Mouse (Mus musculus) hindbrain, embryonic 11.5 days (tissue): ENCODE results near the gene Esrp2. TPM values are rescaled to one million over a fixed set of nuclear protein-coding genes. Genes with fewer than 3 reads are reported as not detected.

ENCODE experiments used
- ATAC-seq: fragments of 200-750 bp; cut with Nextera tagmentation; 2 replicates; pipeline ENCODE4 v1.8.0; 2017; ENCODE audit warnings: mild to moderate bottlenecking, moderate TSS enrichment, moderate library complexity; ENCODE audit not compliant: low FRiP score
- DNase-seq: peaks from one replicate; pipeline ENCODE4 v3.0.0-alpha.2; 2015; ENCODE audit warnings: low spot score
- H3K27ac ChIP-seq: fragments of 300-500 bp; sonication (generic); 2 replicates; pipeline ENCODE4 v1.5.1; 2014; ENCODE audit warnings: mild to moderate bottlenecking, low read depth, low read length
- H3K27me3 ChIP-seq: fragments of 300-500 bp; sonication (generic); 2 replicates; pipeline ENCODE4 v1.6.1; 2014; ENCODE audit warnings: mild to moderate bottlenecking, low read length, moderate library complexity, mixed read lengths; ENCODE audit not compliant: control insufficient read depth, insufficient read depth
- H3K36me3 ChIP-seq: fragments of 300-500 bp; sonication (generic); 2 replicates; pipeline ENCODE4 v1.6.1; 2014; ENCODE audit warnings: mild to moderate bottlenecking, low read length, moderate library complexity, mixed read lengths; ENCODE audit not compliant: control insufficient read depth, insufficient read depth
- H3K4me1 ChIP-seq: fragments of 300-500 bp; sonication (generic); replicated peaks from 2 replicates; pipeline ENCODE4 v1.6.1; 2014; ENCODE audit warnings: low read length, mixed read lengths; ENCODE audit not compliant: control insufficient read depth, insufficient read depth
- H3K4me2 ChIP-seq: fragments of 300-500 bp; sonication (generic); replicated peaks from 2 replicates; pipeline ENCODE4 v1.6.1; 2014; ENCODE audit warnings: mild to moderate bottlenecking, low read depth, low read length
- H3K4me3 ChIP-seq: fragments of 300-500 bp; sonication (generic); 2 replicates; pipeline ENCODE4 v1.5.1; 2014; ENCODE audit warnings: low read depth, low read length
- H3K9ac ChIP-seq: fragments of 300-500 bp; sonication (generic); 2 replicates; pipeline ENCODE4 v1.6.1; 2014; ENCODE audit warnings: low read depth, low read length
- H3K9me3 ChIP-seq: fragments of 300-500 bp; sonication (generic); 2 replicates; pipeline ENCODE4 v1.6.1; 2016; ENCODE audit warnings: low read length; ENCODE audit not compliant: control insufficient read depth
- WGBS: fragments of 180-500 bp; shearing (Covaris S2); extraction: QIAGEN DNeasy Blood & Tissue Kit; methylation state at CpG from one replicate; pipeline ENCODE4 v1.1.7; 2014; 5-methylcytosine and 5-hydroxymethylcytosine counted together
- polyA plus RNA-seq: library from polyadenylated mRNA; unstranded; fragments of >200 nt; fragmentation: Nextera tagmentation; extraction: Ambion mirVana; gene quantifications from 2 replicates; pipeline ENCODE4 v1.2.1, GENCODE M21; 2014

The Esrp2 gene
- polyA plus RNA-seq, 1 experiment from 2014 or later = 2.1 TPM

DNA sequence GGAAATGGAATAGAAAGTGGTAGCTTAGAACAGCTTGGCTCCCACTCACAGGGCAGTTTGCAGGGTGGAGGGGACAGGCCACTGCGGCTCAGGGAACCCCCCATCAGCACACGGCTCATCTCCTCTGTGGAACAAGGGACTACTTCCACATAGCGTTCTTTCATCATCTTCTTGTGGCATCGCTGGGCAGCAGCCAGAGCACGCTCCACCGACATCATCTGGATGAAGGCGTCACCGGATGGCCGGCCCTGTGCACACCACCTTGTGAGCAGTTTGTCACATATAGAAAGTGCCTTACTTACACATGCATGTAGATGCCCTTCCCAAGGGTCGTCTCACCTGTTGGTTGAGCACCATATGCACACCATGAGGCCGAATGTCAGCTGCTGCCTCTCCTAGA, 4.4 kb downstream of the Esrp2 start:
- Histone ChIP-seq H3K27me3 (peaks cover 37% of the 10 kb centered on the region), H3K27ac (no peak overlapping the region), H3K4me3 (no peak overlapping the region), H3K4me1 (peaks cover 11% of the 10 kb centered on the region), H3K9me3 (no peaks in the 10 kb centered on the region), H3K4me2 (no peak overlapping the region), H3K9ac (no peak overlapping the region), H3K36me3 (no peaks in the 10 kb centered on the region)
- DNase-seq (no peak), ATAC-seq (no peak)
- WGBS = 91% methylated on average over 11 of the region's 11 CpGs

DNA sequence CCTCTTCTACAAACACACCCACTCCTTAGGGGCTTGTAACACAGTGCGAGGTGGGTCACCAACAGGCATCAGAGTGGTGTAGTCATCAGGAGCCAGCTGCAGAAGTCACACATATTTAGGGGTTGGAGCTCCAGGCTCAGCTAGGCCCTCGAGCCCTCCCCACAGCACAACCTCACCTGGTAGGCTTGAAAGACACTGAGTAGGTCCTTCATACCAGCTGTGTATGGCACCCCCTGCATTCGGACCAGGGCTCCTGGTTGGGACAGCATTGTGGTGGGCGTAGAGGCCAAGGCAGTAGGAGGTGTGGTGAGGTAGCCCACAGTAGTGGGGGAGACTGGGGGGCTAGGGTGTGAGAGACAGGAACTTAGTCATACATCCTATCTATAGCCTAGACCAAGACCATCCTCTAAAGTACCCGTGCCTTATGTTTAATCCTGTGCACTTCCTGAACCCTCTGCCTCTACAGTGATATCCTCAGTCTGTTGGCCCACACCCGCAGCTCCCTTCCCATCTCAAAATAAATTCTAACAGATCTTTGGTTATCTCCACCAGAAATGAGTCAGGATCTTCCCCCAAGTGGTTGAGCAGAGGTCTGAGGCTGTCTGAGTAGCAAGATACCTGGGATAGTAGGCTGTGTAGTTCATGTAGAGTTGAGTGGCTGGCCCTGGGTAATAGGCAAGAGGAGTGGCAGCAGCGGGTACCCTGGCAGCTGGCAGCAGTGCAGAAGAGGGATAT, 5.1 kb downstream of the Esrp2 start:
- no peak overlapping the region for H3K27ac ChIP-seq
- DNase-seq (no peak), ATAC-seq (no peak)
- peaks cover 8% of the 10 kb centered on the region for H3K4me1 ChIP-seq
- H3K9ac ChIP-seq = no peak overlapping the region
- H3K4me2 ChIP-seq = no peak overlapping the region
- H3K27me3 ChIP-seq = peaks cover 30% of the 10 kb centered on the region
- WGBS = 91% methylated on average over 7 of the region's 7 CpGs
- H3K9me3 ChIP-seq = no peaks in the 10 kb centered on the region
- H3K36me3 ChIP-seq = no peaks in the 10 kb centered on the region
- H3K4me3 ChIP-seq = no peak overlapping the region

DNA sequence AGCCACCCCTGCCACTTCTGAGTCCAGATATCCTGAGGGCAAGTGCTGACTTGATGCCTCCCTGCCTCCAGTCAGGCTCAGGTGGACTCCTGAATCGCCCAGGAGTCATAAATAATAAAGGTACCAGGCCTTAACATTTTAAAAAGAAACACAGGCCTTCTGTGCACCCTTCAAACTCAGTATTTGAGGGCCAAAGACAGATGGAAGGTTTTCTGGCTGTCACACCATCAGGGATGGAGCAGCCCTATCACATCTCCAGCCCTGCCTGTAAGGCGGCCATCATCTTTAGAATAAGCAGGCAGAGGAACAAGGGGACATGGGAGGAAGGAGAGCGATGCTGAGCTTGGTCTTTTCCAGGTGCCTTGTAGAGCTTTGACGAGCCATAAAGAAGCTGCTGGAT, 5.8 kb downstream of the Esrp2 start:
- Histone ChIP-seq H3K4me1 (peaks cover 1% of the 10 kb centered on the region; the same call in 1 of the 2 replicates), H3K4me3 (no peak overlapping the region), H3K27ac (no peak overlapping the region), H3K9ac (no peak overlapping the region), H3K27me3 (peaks cover 24% of the 10 kb centered on the region), H3K9me3 (no peaks in the 10 kb centered on the region), H3K36me3 (no peaks in the 10 kb centered on the region), H3K4me2 (no peak overlapping the region)
- WGBS = 96% methylated on average over 4 of the region's 4 CpGs
- ATAC-seq (no peak), DNase-seq (no peak)

DNA sequence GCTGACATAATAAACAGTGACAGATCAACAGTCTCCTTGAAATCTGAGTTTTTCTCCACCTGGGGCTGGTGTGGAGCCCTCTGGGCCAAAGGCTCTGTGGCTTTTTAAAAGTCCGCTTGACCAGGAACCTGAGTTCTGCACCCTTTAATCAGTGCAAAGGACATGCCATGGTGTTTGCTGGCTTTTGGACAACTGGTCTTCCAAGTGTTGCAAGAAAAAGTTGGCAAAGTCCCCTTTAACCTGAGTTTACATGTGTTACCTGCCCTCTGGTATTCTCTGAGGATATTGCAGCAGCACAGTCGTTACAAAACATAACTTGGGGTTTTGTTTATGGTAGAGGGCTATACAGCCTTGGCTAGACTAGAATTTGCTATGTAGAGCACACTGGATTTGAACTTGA, 6.3 kb downstream of the Esrp2 start:
- Histone ChIP-seq H3K4me2 (no peak overlapping the region), H3K4me3 (no peak overlapping the region), H3K27ac (no peak overlapping the region), H3K4me1 (no peaks in the 10 kb centered on the region), H3K27me3 (peaks cover 19% of the 10 kb centered on the region), H3K36me3 (no peaks in the 10 kb centered on the region), H3K9me3 (no peaks in the 10 kb centered on the region), H3K9ac (no peak overlapping the region)
- no peak for ATAC-seq
- no peak for DNase-seq
- 86% methylated on average over 2 of the region's 2 CpGs for WGBS

DNA sequence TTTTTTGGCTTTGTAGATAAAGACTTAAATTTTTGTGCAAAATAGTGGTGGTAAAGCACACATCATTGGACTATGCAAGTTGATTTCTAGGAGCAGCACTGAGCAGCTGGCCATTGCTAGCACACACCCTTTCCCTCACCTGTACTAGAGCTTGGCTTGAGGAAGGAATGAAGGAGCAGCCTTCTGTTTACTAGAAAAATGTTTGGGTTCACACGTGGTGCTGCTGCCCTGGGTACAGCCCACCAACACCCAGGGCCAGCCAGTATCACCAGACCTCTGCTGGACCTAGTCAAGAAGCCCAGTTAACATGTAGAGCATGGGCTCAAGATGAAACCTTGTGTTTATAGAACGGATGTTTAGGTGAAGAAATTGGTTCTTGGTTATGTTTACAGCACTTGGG, 6.8 kb downstream of the Esrp2 start:
- WGBS = 82% methylated on average over 2 of the region's 2 CpGs
- Histone ChIP-seq H3K9me3 (no peaks in the 10 kb centered on the region), H3K36me3 (no peaks in the 10 kb centered on the region), H3K4me3 (no peak overlapping the region), H3K4me2 (no peak overlapping the region), H3K27ac (no peak overlapping the region), H3K4me1 (no peaks in the 10 kb centered on the region), H3K27me3 (peaks cover 14% of the 10 kb centered on the region), H3K9ac (no peak overlapping the region)
- ATAC-seq (no peak), DNase-seq (no peak)

DNA sequence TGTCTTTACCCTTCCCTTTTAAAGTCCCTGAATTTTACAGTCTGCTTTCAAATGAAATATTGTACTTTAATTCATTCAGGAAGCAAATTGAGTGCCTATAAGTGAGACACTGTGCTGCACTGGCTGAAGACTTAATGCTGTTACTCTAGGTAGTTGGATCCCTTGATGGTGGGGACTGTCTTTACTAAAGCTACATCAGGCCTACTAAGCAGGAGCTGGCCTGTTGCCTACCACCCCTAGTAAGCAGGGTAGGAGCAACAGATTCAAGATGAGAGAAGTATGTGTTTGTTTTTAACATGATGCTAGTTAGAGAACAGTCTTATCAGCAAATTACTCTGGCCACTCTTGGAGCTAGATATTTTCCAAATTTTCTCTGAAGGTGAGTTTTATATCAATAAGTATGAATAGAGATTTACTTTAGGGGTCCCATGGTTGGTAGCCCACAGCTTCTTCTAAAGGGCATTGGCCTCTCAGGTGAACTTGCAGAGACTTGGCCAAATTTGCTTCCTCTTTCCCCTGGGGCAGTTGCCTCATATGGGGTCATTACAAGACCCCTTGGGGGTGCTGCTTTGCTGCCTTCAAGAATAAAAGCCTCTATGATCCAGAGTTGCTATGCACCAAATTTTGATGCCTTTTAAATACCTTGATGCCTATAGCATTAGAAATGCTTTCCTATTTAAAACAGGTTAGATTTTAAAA, 7.4 kb downstream of the Esrp2 start:
- Histone ChIP-seq H3K36me3 (no peaks in the 10 kb centered on the region), H3K27me3 (peaks cover 8% of the 10 kb centered on the region), H3K9ac (no peak overlapping the region), H3K4me2 (no peak overlapping the region), H3K4me3 (no peak overlapping the region), H3K9me3 (no peaks in the 10 kb centered on the region), H3K27ac (no peak overlapping the region), H3K4me1 (no peaks in the 10 kb centered on the region)
- DNase-seq (no peak), ATAC-seq (no peak)

DNA sequence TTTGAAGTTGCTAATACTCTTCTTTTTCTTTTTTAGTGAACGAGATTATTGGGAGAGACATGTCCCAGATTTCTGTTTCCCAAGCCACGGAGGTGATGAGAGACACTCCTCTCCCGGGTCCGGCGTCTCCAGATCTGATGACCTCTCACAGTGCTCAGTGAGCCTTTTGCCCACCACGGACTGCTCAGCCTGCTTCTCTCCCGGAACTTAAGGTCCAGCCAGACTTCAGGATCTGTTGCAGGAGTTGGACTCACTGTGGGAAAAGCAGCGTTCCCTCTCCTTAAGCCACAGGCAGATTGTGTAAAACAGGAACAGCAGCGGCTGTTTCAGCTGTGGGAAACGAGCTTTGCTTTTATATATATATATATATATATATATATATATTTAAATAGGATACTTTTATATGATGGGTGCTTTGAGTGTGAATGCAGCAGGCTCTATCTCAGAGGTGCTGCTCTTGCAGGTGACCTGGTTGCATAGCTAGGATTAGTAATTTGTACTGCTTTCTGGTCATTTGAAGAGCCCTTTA, 8.8 kb downstream of the Esrp2 start:
- WGBS = 91% methylated on average over 10 of the region's 10 CpGs
- DNase-seq = no peak
- Histone ChIP-seq H3K9me3 (no peaks in the 10 kb centered on the region), H3K4me2 (no peak overlapping the region), H3K27me3 (no peaks in the 10 kb centered on the region), H3K4me1 (no peaks in the 10 kb centered on the region), H3K36me3 (no peaks in the 10 kb centered on the region), H3K4me3 (no peak overlapping the region), H3K9ac (no peak overlapping the region), H3K27ac (no peak overlapping the region)
- ATAC-seq = no peak

DNA sequence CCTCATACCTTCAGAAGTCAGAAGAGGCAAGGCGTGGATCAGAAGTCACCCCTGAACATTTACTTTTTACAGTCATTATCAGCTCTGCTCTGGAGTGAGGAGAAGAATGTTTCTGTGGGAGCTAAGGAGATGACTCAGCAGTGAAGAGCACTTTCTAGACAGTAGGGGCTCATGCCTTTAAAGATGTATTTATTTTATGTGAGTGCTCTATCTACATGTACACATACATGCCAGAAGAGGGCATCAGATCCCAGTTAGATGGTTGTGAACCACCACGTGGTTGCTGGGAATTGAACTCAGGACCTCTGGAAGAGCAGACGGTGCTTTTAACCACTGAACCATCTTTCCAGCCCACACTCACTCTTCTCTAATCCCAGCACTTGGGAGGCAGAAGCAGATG, 9.7 kb downstream of the Esrp2 start:
- no peak overlapping the region for H3K4me2 ChIP-seq
- no peaks in the 10 kb centered on the region for H3K4me1 ChIP-seq
- H3K36me3 ChIP-seq = no peaks in the 10 kb centered on the region
- ATAC-seq = no peak
- 79% methylated on average over 3 of the region's 3 CpGs for whole genome bisulfite sequencing
- H3K4me3 ChIP-seq = no peak overlapping the region
- H3K9me3 ChIP-seq = no peaks in the 10 kb centered on the region
- no peak overlapping the region for H3K27ac ChIP-seq
- no peak overlapping the region for H3K9ac ChIP-seq
- no peaks in the 10 kb centered on the region for H3K27me3 ChIP-seq
- DNase-seq = no peak

DNA sequence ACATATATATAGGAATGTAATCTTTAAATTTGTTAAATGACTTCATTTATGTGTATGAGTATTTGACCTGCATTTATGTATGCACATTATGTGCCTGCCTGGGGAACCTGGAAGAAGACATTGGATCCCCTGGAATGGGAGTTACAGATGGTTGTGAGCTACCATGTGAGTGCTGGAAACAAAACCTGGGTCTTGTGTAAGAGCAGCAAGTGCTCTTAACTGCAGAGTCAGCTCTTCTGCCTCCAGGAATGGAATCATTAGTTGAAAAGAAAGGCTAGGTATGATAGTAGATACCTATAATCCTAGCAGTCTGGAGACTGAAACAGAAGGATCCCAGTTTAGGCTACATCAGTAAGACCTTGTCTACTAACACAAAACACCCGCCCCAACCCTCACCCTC, 10.7 kb downstream of the Esrp2 start:
- Histone ChIP-seq H3K4me3 (no peak overlapping the region), H3K9ac (no peak overlapping the region)
- 96% methylated on average over 1 of the region's 1 CpGs for WGBS

More for the DNA sequence above, 10.7 kb downstream of the Esrp2 start:
- no peaks in the 10 kb centered on the region for H3K9me3 ChIP-seq
- H3K27ac ChIP-seq = no peak overlapping the region
- no peaks in the 10 kb centered on the region for H3K36me3 ChIP-seq
- DNase-seq (no peak), ATAC-seq (no peak)
- no peaks in the 10 kb centered on the region for H3K27me3 ChIP-seq
- no peak overlapping the region for H3K4me2 ChIP-seq
- H3K4me1 ChIP-seq = no peaks in the 10 kb centered on the region
